Mouse (Mus musculus): ENCODE data around the gene Jtb.

Gene Jtb

GRCm38 (mm10) chr3:90263121-90263771 lies 31.8 kb downstream of the Jtb start:
- no peak for DNase-seq (ENCODE audit: low spot score)

GRCm38 (mm10) chr3:90264687-90265033 lies 33.3 kb downstream of the Jtb start:
- DNase-seq (ENCODE audit: low spot score), result no peak

- DNase-seq (ENCODE audit: low spot score), result peak; percentile 85
These were observed 33.9 kb downstream of the Jtb start, which contains the start of gene Dennd4b for GRCm38 (mm10) chr3:90265034-90265931. Dennd4b (plus strand) TSS chr3:90265185.

- DNase-seq (ENCODE audit: low spot score), result no peak
These were observed 34.7 kb downstream of the Jtb start for GRCm38 (mm10) chr3:90265932-90266741.

DNA sequence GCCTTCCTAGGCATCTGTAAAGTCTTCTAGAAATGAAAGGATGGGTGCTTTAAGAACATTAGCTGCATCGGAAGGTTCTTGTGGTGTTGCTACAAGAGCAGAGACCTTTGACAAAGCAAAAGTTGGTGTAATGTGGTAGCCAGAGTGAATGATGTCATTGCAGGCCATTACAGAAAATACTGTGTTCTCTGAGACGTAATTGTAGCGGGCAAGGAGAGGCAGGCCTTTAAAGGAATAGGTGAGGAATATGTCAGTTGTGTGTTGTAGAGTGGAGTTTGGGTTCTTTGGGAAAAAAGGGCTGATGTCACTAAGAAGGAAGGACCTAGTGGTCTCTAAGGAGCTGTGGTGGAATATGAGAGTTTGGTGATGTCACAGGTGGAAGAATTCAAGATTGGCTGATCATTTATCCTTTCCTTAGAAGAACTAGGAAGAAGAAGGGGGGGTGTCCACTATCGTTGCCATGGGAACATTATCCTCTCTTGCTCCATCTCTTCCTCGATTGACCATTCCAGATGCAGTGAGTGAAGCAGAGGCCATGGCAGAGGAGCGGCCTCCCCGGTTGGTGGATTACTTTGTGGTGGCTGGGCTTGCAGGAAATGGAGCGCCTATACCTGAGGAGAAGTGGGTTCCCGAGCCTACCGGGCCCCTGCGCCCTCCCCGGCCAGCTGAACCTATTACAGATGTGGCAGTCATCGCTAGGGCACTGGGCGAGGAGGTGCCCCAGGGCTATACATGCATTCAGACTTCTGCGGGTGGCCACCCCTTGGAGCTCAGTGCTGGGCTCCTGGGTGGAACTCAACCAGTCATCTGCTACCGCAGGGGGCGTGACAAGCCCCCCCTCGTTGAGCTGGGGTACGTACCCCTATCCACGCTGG lies 35.7 kb downstream of the Jtb start:
- DNase-seq (ENCODE audit: low spot score), result no peak

- DNase-seq (ENCODE audit: low spot score), result no peak
These were observed 36.8 kb downstream of the Jtb start for GRCm38 (mm10) chr3:90268190-90268589.

DNA sequence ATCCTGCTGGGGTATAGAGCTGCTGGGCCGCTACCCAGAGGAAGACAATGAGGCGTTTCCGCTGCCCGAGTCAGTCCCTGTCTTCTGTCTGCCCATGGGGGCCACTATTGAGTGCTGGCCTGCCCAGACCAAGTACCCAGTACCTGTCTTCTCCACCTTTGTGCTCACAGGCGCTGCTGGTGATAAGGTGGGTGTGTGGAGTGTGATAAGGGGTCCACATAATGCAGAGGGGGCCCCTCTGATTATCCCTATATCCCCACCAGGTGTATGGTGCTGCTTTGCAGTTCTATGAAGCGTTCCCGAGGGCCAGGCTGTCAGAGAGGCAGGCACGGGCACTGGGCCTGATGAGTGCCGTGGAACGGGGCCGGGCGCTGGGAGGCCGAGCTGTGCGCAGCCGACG lies 37.6 kb downstream of the Jtb start:
- no peak for DNase-seq (ENCODE audit: low spot score)

GRCm38 (mm10) chr3:90270784-90271183 lies 39.4 kb downstream of the Jtb start:
- DNase-seq (ENCODE audit: low spot score), result no peak

- no peak for DNase-seq (ENCODE audit: low spot score)
These were observed 40.8 kb downstream of the Jtb start for GRCm38 (mm10) chr3:90272170-90272569.

- DNase-seq (ENCODE audit: low spot score), result no peak
These were observed 42.5 kb downstream of the Jtb start for GRCm38 (mm10) chr3:90273855-90274254.

GRCm38 (mm10) chr3:90275286-90275685 lies 43.9 kb downstream of the Jtb start:
- no peak for DNase-seq (ENCODE audit: low spot score)

GRCm38 (mm10) chr3:90276858-90277257 lies 45.5 kb downstream of the Jtb start:
- DNase-seq (ENCODE audit: low spot score), result no peak

GRCm38 (mm10) chr3:90277793-90278192 lies 46.4 kb downstream of the Jtb start:
- no peak for DNase-seq (ENCODE audit: low spot score)

GRCm38 (mm10) chr3:90278211-90278610 lies 46.8 kb downstream of the Jtb start:
- DNase-seq (ENCODE audit: low spot score), result no peak

DNA sequence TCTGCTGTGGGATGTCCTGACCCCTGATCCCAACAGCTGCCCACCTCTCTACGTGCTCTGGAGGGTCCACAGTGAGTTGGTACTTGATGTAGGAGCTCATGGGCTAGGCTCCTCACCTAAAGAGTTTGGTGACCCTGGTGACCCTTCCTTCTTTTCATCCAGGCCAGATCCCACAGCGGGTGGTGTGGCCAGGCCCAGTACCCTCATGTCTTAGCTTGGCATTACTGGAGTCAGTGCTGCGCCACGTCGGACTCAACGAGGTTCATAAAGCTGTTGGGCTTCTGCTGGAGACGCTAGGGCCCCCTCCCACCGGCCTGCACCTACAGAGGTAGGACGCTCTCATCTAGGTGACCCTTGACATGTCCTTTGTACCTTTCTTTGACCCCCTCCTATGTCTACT lies 47.8 kb downstream of the Jtb start:
- no peak for DNase-seq (ENCODE audit: low spot score)

GRCm38 (mm10) chr3:90279743-90280142 lies 48.3 kb downstream of the Jtb start:
- DNase-seq (ENCODE audit: low spot score), result no peak

GRCm38 (mm10) chr3:90280708-90281107 lies 49.3 kb downstream of the Jtb start:
- DNase-seq (ENCODE audit: low spot score), result no peak

DNA sequence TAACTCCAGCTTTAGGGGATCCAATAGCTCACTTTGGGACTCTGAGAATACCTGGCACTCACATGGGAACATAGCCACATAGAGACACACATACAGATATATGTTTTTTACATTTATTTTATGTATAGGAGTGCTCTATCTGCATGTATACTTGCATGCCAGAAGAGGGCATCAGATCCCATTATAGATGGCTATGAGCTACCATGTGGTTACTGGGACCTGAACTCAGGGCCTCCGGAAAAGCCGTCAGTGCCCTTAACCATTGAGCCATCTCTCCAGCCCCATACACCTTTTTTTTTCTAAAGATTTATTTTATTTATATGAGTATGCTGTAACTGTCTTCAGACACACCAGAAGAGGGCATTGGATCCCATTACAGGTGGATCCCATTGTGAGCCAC lies 52.8 kb downstream of the Jtb start:
- no peak for DNase-seq (ENCODE audit: low spot score)
